Mouse (Mus musculus): ENCODE data around the gene Wipi2. TPM values are rescaled to one million over a fixed set of nuclear protein-coding genes. Genes with fewer than 3 reads are reported as not detected.

The Wipi2 gene
- polyA plus RNA-seq, 1 experiment from 2014 or later, result 48.3 TPM

- H3K4me1 ChIP-seq, result peaks cover 36% of the 10 kb centered on the region
- H3K9me3 ChIP-seq (replicated peaks), result no peaks in the 10 kb centered on the region
- peak overlapping the region; percentile 86 for H3K9ac ChIP-seq
- WGBS, result 2% methylated on average over 4 of the region's 4 CpGs
- no peaks in the 10 kb centered on the region for H3K27me3 ChIP-seq
- peak overlapping the region; percentile 75 for H3K27ac ChIP-seq
- H3K4me2 ChIP-seq, result peak overlapping the region; percentile 82
- H3K4me3 ChIP-seq, result peak overlapping the region; percentile 59
- no peak for ATAC-seq
- H3K36me3 ChIP-seq (ENCODE audit: poor library complexity, severe bottlenecking), result no peaks in the 10 kb centered on the region
Measured at GRCm38 (mm10) chr5:142608989-142609325, 18.5 kb upstream of the Wipi2 start.

DNA sequence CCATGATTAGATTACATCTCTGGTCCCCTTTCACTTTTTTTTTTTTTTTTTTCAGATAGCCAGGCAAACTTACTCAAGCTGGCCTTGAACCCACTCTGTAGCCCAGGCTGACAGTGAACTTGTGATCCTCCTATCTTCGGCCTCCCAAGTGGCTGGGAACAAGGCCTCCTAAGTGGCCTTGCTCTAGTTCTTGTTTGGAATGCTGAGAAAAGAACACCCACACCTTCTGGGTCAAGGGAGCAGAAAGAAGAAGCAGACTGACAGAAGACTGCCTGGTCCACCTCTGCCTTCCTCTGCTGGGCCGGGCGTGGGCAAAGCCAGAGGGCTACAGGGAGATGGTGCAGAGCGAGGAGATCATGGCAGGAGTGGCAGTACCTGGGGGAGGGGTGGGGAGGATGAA, 17.1 kb upstream of the Wipi2 start:
- H3K4me2 ChIP-seq, result no peak overlapping the region
- H3K4me1 ChIP-seq, result peaks cover 32% of the 10 kb centered on the region
- no peaks in the 10 kb centered on the region for H3K36me3 ChIP-seq (ENCODE audit: poor library complexity, severe bottlenecking)
- WGBS, result 94% methylated on average over 4 of the region's 4 CpGs
- H3K9me3 ChIP-seq (replicated peaks), result no peaks in the 10 kb centered on the region
- no peak overlapping the region for H3K9ac ChIP-seq
- H3K27me3 ChIP-seq, result no peaks in the 10 kb centered on the region
- no peak overlapping the region for H3K4me3 ChIP-seq
- no peak overlapping the region for H3K27ac ChIP-seq
- no peak for ATAC-seq

DNA sequence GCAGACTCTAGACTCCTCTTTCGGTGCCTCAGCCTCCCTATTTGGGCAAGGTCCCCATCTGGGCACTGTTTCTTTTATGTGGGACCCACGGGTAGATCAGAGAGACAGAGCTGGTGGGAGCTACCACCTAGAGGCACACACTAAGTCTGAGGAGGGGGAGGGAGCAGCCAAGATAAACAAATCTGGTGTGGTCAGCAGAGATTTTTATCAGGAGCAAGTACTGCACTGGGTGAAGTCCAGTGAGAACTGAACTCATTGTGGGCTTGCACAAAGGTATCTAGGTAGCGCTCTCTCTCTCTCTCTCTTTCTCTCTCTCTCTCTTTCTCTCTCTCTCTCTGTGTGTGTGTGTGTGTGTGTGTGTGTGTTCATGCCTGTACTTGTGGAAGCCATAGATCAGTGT, 13.0 kb upstream of the Wipi2 start:
- ATAC-seq, result no peak
- H3K27me3 ChIP-seq, result no peaks in the 10 kb centered on the region
- H3K4me3 ChIP-seq, result no peak overlapping the region
- no peaks in the 10 kb centered on the region for H3K36me3 ChIP-seq (ENCODE audit: poor library complexity, severe bottlenecking)
- no peak overlapping the region for H3K27ac ChIP-seq
- peaks cover 2% of the 10 kb centered on the region; the same call in 1 of the 2 replicates for H3K4me1 ChIP-seq
- H3K9me3 ChIP-seq (replicated peaks), result no peaks in the 10 kb centered on the region
- no peak overlapping the region for H3K4me2 ChIP-seq
- 74% methylated on average over 3 of the region's 3 CpGs for WGBS
- H3K9ac ChIP-seq, result no peak overlapping the region

DNA sequence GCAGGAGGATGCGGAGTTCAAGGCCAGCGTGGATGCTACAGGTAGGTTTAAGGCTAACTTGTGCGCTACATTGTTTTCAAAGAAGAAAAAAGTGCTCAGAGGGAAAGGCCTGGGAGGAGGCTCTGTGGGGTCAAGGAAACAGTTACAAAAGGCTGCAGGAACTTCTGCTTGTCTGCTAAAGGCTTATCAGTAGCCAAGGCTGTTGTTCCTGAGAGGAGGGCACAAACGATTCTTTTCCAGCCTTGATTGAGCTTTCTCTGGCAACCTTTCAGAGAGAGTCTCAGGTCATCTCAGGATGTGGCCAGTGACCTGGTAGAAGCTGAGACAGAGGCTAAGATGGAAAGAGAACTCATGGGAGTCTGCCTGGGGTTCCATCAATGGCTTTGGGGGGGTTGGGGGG, 11.9 kb upstream of the Wipi2 start:
- H3K9ac ChIP-seq, result no peak overlapping the region
- H3K4me1 ChIP-seq, result no peaks in the 10 kb centered on the region
- no peak overlapping the region for H3K4me3 ChIP-seq
- no peaks in the 10 kb centered on the region for H3K27me3 ChIP-seq
- 82% methylated on average over 4 of the region's 4 CpGs for WGBS
- no peaks in the 10 kb centered on the region for H3K9me3 ChIP-seq (replicated peaks)
- H3K4me2 ChIP-seq, result no peak overlapping the region
- no peaks in the 10 kb centered on the region for H3K36me3 ChIP-seq (ENCODE audit: poor library complexity, severe bottlenecking)
- ATAC-seq, result no peak
- H3K27ac ChIP-seq, result no peak overlapping the region

GRCm38 (mm10) chr5:142616326-142616725, 11.2 kb upstream of the Wipi2 start:
- Histone ChIP-seq H3K9me3 (replicated peaks) (no peaks in the 10 kb centered on the region), H3K4me2 (no peak overlapping the region), H3K9ac (no peak overlapping the region), H3K27me3 (no peaks in the 10 kb centered on the region), H3K27ac (no peak overlapping the region), H3K4me1 (no peaks in the 10 kb centered on the region), H3K4me3 (no peak overlapping the region), H3K36me3 (ENCODE audit: poor library complexity, severe bottlenecking) (no peaks in the 10 kb centered on the region)
- 81% methylated on average over 6 of the region's 6 CpGs for WGBS
- no peak for ATAC-seq

- Histone ChIP-seq H3K36me3 (ENCODE audit: poor library complexity, severe bottlenecking) (no peaks in the 10 kb centered on the region), H3K4me3 (no peak overlapping the region), H3K9ac (no peak overlapping the region), H3K4me1 (no peaks in the 10 kb centered on the region), H3K9me3 (replicated peaks) (no peaks in the 10 kb centered on the region), H3K27me3 (no peaks in the 10 kb centered on the region), H3K4me2 (no peak overlapping the region), H3K27ac (no peak overlapping the region)
- peak; percentile 50; the same call in 1 of the 2 replicates for ATAC-seq
- 18% methylated on average over 5 of the region's 5 CpGs for WGBS
Measured at GRCm38 (mm10) chr5:142619866-142620265, 7.6 kb upstream of the Wipi2 start.

GRCm38 (mm10) chr5:142621421-142621820, 6.1 kb upstream of the Wipi2 start:
- whole genome bisulfite sequencing, result 75% methylated on average over 2 of the region's 2 CpGs
- Histone ChIP-seq H3K4me3 (no peak overlapping the region), H3K27ac (no peak overlapping the region), H3K36me3 (ENCODE audit: poor library complexity, severe bottlenecking) (no peaks in the 10 kb centered on the region), H3K4me2 (no peak overlapping the region), H3K9me3 (replicated peaks) (no peaks in the 10 kb centered on the region), H3K4me1 (no peaks in the 10 kb centered on the region), H3K27me3 (no peaks in the 10 kb centered on the region; the same call in 1 of the 2 replicates), H3K9ac (no peak overlapping the region)
- no peak for ATAC-seq

- Histone ChIP-seq H3K27ac (no peak overlapping the region), H3K27me3 (no peaks in the 10 kb centered on the region; the same call in 1 of the 2 replicates), H3K9ac (no peak overlapping the region), H3K36me3 (ENCODE audit: poor library complexity, severe bottlenecking) (no peaks in the 10 kb centered on the region), H3K9me3 (replicated peaks) (no peaks in the 10 kb centered on the region), H3K4me1 (no peaks in the 10 kb centered on the region), H3K4me2 (no peak overlapping the region), H3K4me3 (no peak overlapping the region)
- no peak for ATAC-seq
- WGBS, result 68% methylated on average over 1 of the region's 1 CpGs
Measured at GRCm38 (mm10) chr5:142622134-142622533, 5.4 kb upstream of the Wipi2 start.

DNA sequence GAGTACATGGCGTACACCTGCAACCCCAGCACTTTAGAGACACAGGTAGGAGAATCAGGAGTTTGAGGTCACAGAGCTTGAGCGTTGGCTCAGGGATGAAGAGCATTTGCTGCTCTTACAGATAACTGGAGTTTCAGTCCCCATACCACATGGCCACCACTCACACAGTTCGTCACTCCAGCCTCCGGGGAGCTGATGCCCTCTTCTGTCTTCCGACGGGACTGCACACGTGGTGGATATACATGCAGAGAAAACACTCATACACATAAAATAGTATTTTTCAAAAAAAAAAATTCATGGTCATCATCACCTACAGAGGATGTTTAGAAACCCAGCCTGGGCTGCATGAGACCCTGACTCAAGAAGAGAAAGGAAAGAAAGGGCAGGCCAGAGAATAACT, 4.4 kb upstream of the Wipi2 start:
- Histone ChIP-seq H3K27ac (no peak overlapping the region), H3K4me3 (no peak overlapping the region), H3K4me1 (no peaks in the 10 kb centered on the region), H3K36me3 (ENCODE audit: poor library complexity, severe bottlenecking) (no peaks in the 10 kb centered on the region), H3K4me2 (no peak overlapping the region), H3K9me3 (replicated peaks) (no peaks in the 10 kb centered on the region), H3K9ac (no peak overlapping the region), H3K27me3 (no peaks in the 10 kb centered on the region; the same call in 1 of the 2 replicates)
- 89% methylated on average over 7 of the region's 7 CpGs for WGBS
- no peak for ATAC-seq

DNA sequence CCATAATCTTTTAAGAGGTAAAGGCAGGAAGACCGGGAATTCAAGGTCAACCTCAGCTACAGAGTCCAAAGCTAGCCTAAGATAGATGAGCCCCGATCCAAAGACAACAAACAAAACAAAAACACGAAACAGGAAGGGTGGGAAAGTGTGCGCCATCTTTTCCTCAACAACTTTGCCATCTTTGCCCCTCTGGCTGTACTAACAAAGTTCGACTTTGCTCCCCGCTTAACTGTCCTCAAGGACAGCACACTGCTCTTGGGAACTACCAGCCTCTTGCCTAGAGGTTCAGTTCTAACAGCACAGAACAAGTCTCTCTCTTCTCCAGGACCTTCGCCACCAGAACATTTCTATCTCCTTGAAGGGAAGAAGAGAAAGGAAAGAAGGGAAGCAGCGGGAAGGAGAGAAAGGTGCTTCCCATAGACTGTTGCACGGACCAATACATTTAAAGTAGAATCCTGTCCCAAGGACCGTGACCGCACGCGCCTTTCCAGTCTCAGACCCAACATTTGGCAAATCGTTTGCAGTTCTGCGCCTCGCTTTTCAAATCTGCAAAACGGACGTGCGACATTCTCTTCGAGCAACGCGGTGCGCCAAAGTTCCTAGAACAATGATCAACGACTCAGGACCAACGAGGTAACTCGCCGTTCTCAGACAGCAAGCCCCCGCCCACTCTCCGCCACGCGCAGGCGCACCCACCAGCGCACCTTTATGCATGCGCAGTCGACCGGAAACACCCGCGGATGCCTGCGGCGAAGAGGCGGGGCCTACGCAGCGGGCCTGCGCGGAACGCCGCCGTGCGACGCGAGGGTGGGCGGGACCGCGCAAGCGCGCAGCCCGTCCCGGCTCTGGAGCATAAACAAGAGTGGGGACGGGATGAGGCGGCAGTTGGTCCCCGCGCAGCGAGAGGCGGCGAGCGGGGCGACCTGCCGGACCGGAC, 1.5 kb downstream of the Wipi2 start:
- Histone ChIP-seq H3K27ac (peak overlapping the region; percentile 73), H3K9ac (peak overlapping the region; percentile 89), H3K4me2 (peak overlapping the region; percentile 92), H3K36me3 (ENCODE audit: poor library complexity, severe bottlenecking) (peaks cover 22% of the 10 kb centered on the region), H3K27me3 (no peaks in the 10 kb centered on the region; the same call in 1 of the 2 replicates), H3K4me1 (peaks cover 22% of the 10 kb centered on the region), H3K4me3 (peak overlapping the region; percentile 83), H3K9me3 (replicated peaks) (no peaks in the 10 kb centered on the region)
- peak; percentile 99 for ATAC-seq
- under 1% methylated on average over 68 of the region's 69 CpGs for WGBS

GRCm38 (mm10) chr5:142629663-142630025, 2.1 kb downstream of the Wipi2 start:
- no peaks in the 10 kb centered on the region; the same call in 1 of the 2 replicates for H3K27me3 ChIP-seq
- peaks cover 22% of the 10 kb centered on the region for H3K4me1 ChIP-seq
- H3K4me3 ChIP-seq, result peak overlapping the region; percentile 83
- H3K36me3 ChIP-seq (ENCODE audit: poor library complexity, severe bottlenecking), result peaks cover 27% of the 10 kb centered on the region
- ATAC-seq, result peak; percentile 75
- no peaks in the 10 kb centered on the region for H3K9me3 ChIP-seq (replicated peaks)
- WGBS, result under 1% methylated on average over 41 of the region's 41 CpGs
- peak overlapping the region; percentile 73 for H3K27ac ChIP-seq
- H3K4me2 ChIP-seq, result peak overlapping the region; percentile 92
- peak overlapping the region; percentile 89 for H3K9ac ChIP-seq

DNA sequence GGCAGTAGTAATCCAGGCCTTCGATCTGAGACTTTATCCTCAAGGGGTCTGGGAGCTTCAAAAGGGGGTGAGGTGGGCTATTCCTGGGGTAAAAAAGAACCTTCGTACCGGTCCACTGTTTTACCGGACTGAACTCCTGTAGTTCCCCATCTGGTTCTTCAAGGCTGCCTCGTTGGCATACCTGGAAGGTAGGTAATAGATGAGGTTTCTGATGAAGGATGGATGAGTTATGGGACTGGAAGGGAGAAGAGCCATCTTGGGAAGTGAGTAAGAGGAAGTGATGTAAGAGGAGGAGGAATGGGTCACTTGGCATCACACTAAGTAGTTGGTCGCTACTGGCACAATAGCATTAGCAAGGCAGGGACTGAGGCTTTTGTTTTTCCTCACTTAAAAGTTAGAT, 2.7 kb downstream of the Wipi2 start:
- no peaks in the 10 kb centered on the region for H3K9me3 ChIP-seq (replicated peaks)
- peaks cover 22% of the 10 kb centered on the region for H3K4me1 ChIP-seq
- peak overlapping the region; percentile 89 for H3K9ac ChIP-seq
- H3K27me3 ChIP-seq, result no peaks in the 10 kb centered on the region; the same call in 1 of the 2 replicates
- H3K36me3 ChIP-seq (ENCODE audit: poor library complexity, severe bottlenecking), result peaks cover 29% of the 10 kb centered on the region
- H3K4me3 ChIP-seq, result peak overlapping the region; percentile 83
- H3K27ac ChIP-seq, result peak overlapping the region; percentile 73; the same call in 1 of the 2 replicates
- peak overlapping the region; percentile 92 for H3K4me2 ChIP-seq
- ATAC-seq, result no peak
- WGBS, result 8% methylated on average over 6 of the region's 6 CpGs
